Mouse (Mus musculus) brain, embryonic 14.5 days (tissue): ENCODE results near the gene Gm20481.

Experiments used
- CTCF ChIP-seq: fragments of 200-500 bp; IDR thresholded peaks from 2 replicates; pipeline ENCODE4 v1.5.1; 2012; ENCODE audit warnings: inconsistent platforms, mild to moderate bottlenecking, moderate library complexity, borderline replicate concordance; ENCODE audit not compliant: insufficient read depth, insufficient read length; ENCODE audit errors: extremely low read depth
- POLR2A ChIP-seq: fragments of 200-500 bp; IDR thresholded peaks from 2 replicates; pipeline ENCODE4 v1.6.1; 2012; ENCODE audit warnings: mild to moderate bottlenecking, inconsistent platforms, borderline replicate concordance; ENCODE audit not compliant: poor library complexity, insufficient read depth, insufficient read length, severe bottlenecking; ENCODE audit errors: extremely low read depth

- TF ChIP-seq CTCF, result peak; percentile 42; the same call in 1 of the 2 replicates
- TF ChIP-seq POLR2A, result no peak
These were observed 10.9 kb downstream of the Gm20481 start for GRCm38 (mm10) chr17:34980655-34981054.
